In the genomic region with DNA sequence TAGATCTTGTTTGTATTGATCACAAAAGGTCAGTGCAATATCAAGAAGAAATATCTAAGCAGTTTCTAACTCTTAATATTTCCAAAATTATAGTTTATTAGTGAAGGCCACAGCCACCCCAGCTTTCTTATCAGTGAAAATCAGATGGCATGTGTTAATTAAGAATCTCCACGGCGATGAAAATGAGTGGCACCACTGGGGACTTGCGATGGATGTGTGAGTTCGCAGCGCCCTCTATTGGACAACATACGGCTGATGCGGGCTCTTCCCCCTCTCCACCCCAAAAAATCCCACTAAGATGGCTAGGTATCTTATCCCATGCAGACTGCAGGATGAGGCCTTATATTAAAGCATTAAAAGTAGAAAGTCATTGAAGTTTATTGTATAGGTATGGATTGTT, we compare ENCODE assay signal across 8 mouse cellular contexts. TPM values are rescaled to one million over a fixed set of nuclear protein-coding genes. Genes with fewer than 3 reads are reported as not detected.
A peak's percentile ranks its signal among the peaks of the same experiment; 100 is the strongest.
DNase-seq lines count a peak whose midpoint lies in the region; ATAC-seq and TF ChIP-seq lines count a peak whose summit lies in the region.

No protein-coding gene starts in this region.

- no peak overlapping the region for H3K27ac ChIP-seq in forebrain, embryonic 10.5 days
- H3K27ac ChIP-seq in midbrain, embryonic 11.5 days (ENCODE audit: low read depth, low read length) = no peak overlapping the region

- DNase-seq in lung, adult 2 months = no peak
- no peak for DNase-seq in lung, postnatal 14 days
- DNase-seq in adipocyte (ENCODE audit: low spot score) = peak; percentile 8
- DNase-seq in forebrain, embryonic 10.5 days (ENCODE audit: extremely low spot score, low spot score) = peak; percentile 30
- DNase-seq in kidney, postnatal 25 days = peak; percentile 21 to 32
- peak; percentile 92 for DNase-seq in midbrain, embryonic 11.5 days (ENCODE audit: low spot score, missing footprints)
- peak; percentile 30 for DNase-seq in thymus, postnatal 25 days
- DNase-seq in gastrocnemius, postnatal 14 days = no peak

- no peaks in the 10 kb centered on the region for H3K36me3 ChIP-seq in forebrain, embryonic 10.5 days (replicated peaks)
- no peaks in the 10 kb centered on the region for H3K36me3 ChIP-seq in midbrain, embryonic 11.5 days (ENCODE audit: control insufficient read depth, insufficient read depth, low read length)

- intact Hi-C loops in gastrocnemius, postnatal 14 days (cut with DNase I; ENCODE audit: low total_unique reads) = no loop called here

- peak; percentile 45 for TF ChIP-seq CTCF in lung, adult 2 months (IDR thresholded peaks at IDR 0.05; ENCODE audit: insufficient read depth, low read length)

- H3K9ac ChIP-seq in midbrain, embryonic 11.5 days (ENCODE audit: low read length) = no peak overlapping the region

- no peaks in the 10 kb centered on the region for H3K9me3 ChIP-seq in forebrain, embryonic 10.5 days
- no peaks in the 10 kb centered on the region for H3K9me3 ChIP-seq in midbrain, embryonic 11.5 days (ENCODE audit: control insufficient read depth, low read length)

- peak; percentile 75 for ATAC-seq in midbrain, embryonic 11.5 days (ENCODE audit: low FRiP score)

- H3K4me2 ChIP-seq in midbrain, embryonic 11.5 days = peak overlapping the region; percentile 21; the same call in 1 of the 2 replicates

- 6% methylated on average over 7 of the region's 7 CpGs for WGBS in lung, adult 2 months
- 9% methylated on average over 7 of the region's 7 CpGs for whole genome bisulfite sequencing in forebrain, embryonic 10.5 days
- 8% methylated on average over 7 of the region's 7 CpGs for WGBS in midbrain, embryonic 11.5 days

- H3K27me3 ChIP-seq in forebrain, embryonic 10.5 days (ENCODE audit: poor library complexity, severe bottlenecking) = no peaks in the 10 kb centered on the region
- H3K27me3 ChIP-seq in midbrain, embryonic 11.5 days (ENCODE audit: control insufficient read depth, insufficient read depth, low read length) = no peaks in the 10 kb centered on the region

- H3K4me3 ChIP-seq in lung, adult 2 months (replicated peaks; ENCODE audit: extremely low read depth, low read depth, low read length) = no peak overlapping the region
- H3K4me3 ChIP-seq in forebrain, embryonic 10.5 days = no peak overlapping the region; the same call in 1 of the 2 replicates
- no peak overlapping the region for H3K4me3 ChIP-seq in midbrain, embryonic 11.5 days (ENCODE audit: low read depth, low read length)

- no peak for TF ChIP-seq POLR2A in lung, adult 2 months (IDR thresholded peaks at IDR 0.05; ENCODE audit: borderline replicate concordance, extremely low read depth, low read depth, low read length)

- no peaks in the 10 kb centered on the region for H3K4me1 ChIP-seq in lung, adult 2 months (ENCODE audit: control insufficient read depth, insufficient read depth, low read length)
- H3K4me1 ChIP-seq in forebrain, embryonic 10.5 days = no peaks in the 10 kb centered on the region
- no peaks in the 10 kb centered on the region for H3K4me1 ChIP-seq in midbrain, embryonic 11.5 days (ENCODE audit: control insufficient read depth, insufficient read depth, low read length)

RNA-seq across cellular contexts. Expression of a gene that starts 49.9 kb away (rescaled TPM):
- 0.43 and 1.2 TPM in 2 replicates for polyA plus RNA-seq in lung, adult 2 months (2012; rRNA removed)
- polyA plus RNA-seq in forebrain, embryonic 10.5 days (2016; fragmentation: Nextera tagmentation; extraction: Ambion mirVana) = 7.1 and 8.4 TPM in 2 replicates
- 9.5 and 9.7 TPM in 2 replicates for polyA plus RNA-seq in midbrain, embryonic 11.5 days (2014; fragmentation: Nextera tagmentation; extraction: Ambion mirVana)
- total RNA-seq in gastrocnemius, postnatal 14 days (2021) = 1 to 10 TPM; 3.2 TPM

RNA-seq across cellular contexts. Expression of a gene that starts 51.0 kb away (rescaled TPM):
- polyA plus RNA-seq in lung, adult 2 months (2012; rRNA removed) = 10.7 and 17.8 TPM in 2 replicates
- 7.7 and 8.0 TPM in 2 replicates for polyA plus RNA-seq in forebrain, embryonic 10.5 days (2016; fragmentation: Nextera tagmentation; extraction: Ambion mirVana)
- polyA plus RNA-seq in midbrain, embryonic 11.5 days (2014; fragmentation: Nextera tagmentation; extraction: Ambion mirVana) = 12.8 and 16.0 TPM in 2 replicates
- 1 to 10 TPM; 3.4 to 4.3 TPM for total RNA-seq in gastrocnemius, postnatal 14 days (2021)

Comparison
In these comparisons a context has a peak if more than half of its experiments do, and no peak if none do; other contexts are left out.
1. DNase-seq: peak in adipocyte (single experiment), forebrain, embryonic 10.5 days (single experiment), kidney, postnatal 25 days (2 of 2), midbrain, embryonic 11.5 days (single experiment) and thymus, postnatal 25 days (single experiment); none in lung, adult 2 months (single experiment), lung, postnatal 14 days (single experiment) and gastrocnemius, postnatal 14 days (single experiment).